ENCODE assay signal across 9 mouse cellular contexts in genomic region chr14:21669633-21670421, GRCm38 (mm10). TPM values are rescaled to one million over a fixed set of nuclear protein-coding genes. Genes with fewer than 3 reads are reported as not detected.
DNase-seq lines count a peak whose midpoint lies in the region; ATAC-seq and TF ChIP-seq lines count a peak whose summit lies in the region.
"Had no signal": no experiment of that assay in that cellular context is flagged by ENCODE, and none has a peak within 500 bp of the region (broad histone marks: within the 10 kb centered on the region; RNA-seq: fewer than 3 reads in every experiment).

No protein-coding gene starts in this region.

- H3K9ac ChIP-seq in liver, embryonic 15.5 days, result no peak overlapping the region
- no peak overlapping the region for H3K9ac ChIP-seq in liver, embryonic 12.5 days
- no peak overlapping the region for H3K9ac ChIP-seq in intestine, postnatal 0 days (ENCODE audit: low read depth, low read length)

- DNase-seq in heart, adult 11 months, result peak; percentile 96
- DNase-seq in heart, postnatal 25 days (ENCODE audit: low spot score), result no peak
- no peak for DNase-seq in testis, postnatal 10 days (ENCODE audit: low spot score)
- DNase-seq: adrenal gland, postnatal 10 days had no signal

- peaks cover 13% of the 10 kb centered on the region; the same call in 1 of the 2 replicates for H3K4me1 ChIP-seq in liver, embryonic 15.5 days (replicated peaks)
- 0 out of 2 replicates have a peak, but pooled peaks cover 8% of the 10 kb centered on the region for H3K4me1 ChIP-seq in liver, embryonic 12.5 days
- H3K4me1 ChIP-seq in intestine, postnatal 0 days (replicated peaks; ENCODE audit: control insufficient read depth, insufficient read depth, low read length), result no peaks in the 10 kb centered on the region; the same call in 1 of the 2 replicates
- H3K4me1 ChIP-seq in olfactory bulb, adult 2 months (ENCODE audit: control insufficient read depth, insufficient read depth, low read length), result peaks cover 30% of the 10 kb centered on the region

- H3K27ac ChIP-seq in liver, embryonic 15.5 days (replicated peaks), result no peak overlapping the region
- no peak overlapping the region for H3K27ac ChIP-seq in liver, embryonic 12.5 days
- H3K27ac ChIP-seq in intestine, postnatal 0 days (ENCODE audit: low read depth, low read length), result no peak overlapping the region
- peak overlapping the region; percentile 48 for H3K27ac ChIP-seq in olfactory bulb, adult 2 months (ENCODE audit: insufficient read depth, low read depth, low read length)

- H3K36me3 ChIP-seq in liver, embryonic 15.5 days (replicated peaks), result peaks cover under 1% of the 10 kb centered on the region; the same call in 1 of the 2 replicates
- H3K36me3 ChIP-seq in liver, embryonic 12.5 days, result peaks cover 33% of the 10 kb centered on the region
- H3K36me3 ChIP-seq in intestine, postnatal 0 days (ENCODE audit: control insufficient read depth, insufficient read depth), result peaks cover 46% of the 10 kb centered on the region

- 0 out of 2 replicates have a peak, but pooled peaks have one; percentile 34 for ATAC-seq in liver, embryonic 15.5 days (ENCODE audit: insufficient read depth)
- no peak for ATAC-seq in liver, embryonic 12.5 days
- ATAC-seq in intestine, postnatal 0 days, result peak; percentile 24; the same call in 1 of the 2 replicates
- no peak for ATAC-seq in megakaryocyte-erythroid progenitor cell, adult 5-6 weeks (replicated peaks; ENCODE audit: low FRiP score, low TSS enrichment, poor library complexity, severe bottlenecking)

- H3K4me3 ChIP-seq in liver, embryonic 15.5 days (replicated peaks), result no peak overlapping the region
- H3K4me3 ChIP-seq in liver, embryonic 12.5 days, result no peak overlapping the region
- no peak overlapping the region for H3K4me3 ChIP-seq in intestine, postnatal 0 days (ENCODE audit: low read depth, low read length)
- H3K4me3 ChIP-seq in olfactory bulb, adult 2 months (ENCODE audit: insufficient read depth, low read depth, low read length), result no peak overlapping the region

- TF ChIP-seq POLR2A in olfactory bulb, adult 2 months (IDR thresholded peaks at IDR 0.05; ENCODE audit: insufficient read depth, low read depth, low read length), result no peak

- intact Hi-C loops in heart, postnatal 25 days (cut with DNase I), result no loop called here

- no peak for TF ChIP-seq CTCF in intestine, postnatal 0 days (IDR thresholded peaks at IDR 0.05; ENCODE audit: low read depth)
- no peak for TF ChIP-seq CTCF in olfactory bulb, adult 2 months (IDR thresholded peaks at IDR 0.05; ENCODE audit: insufficient read depth, low read depth, low read length)

- H3K9me3 ChIP-seq in liver, embryonic 15.5 days (replicated peaks), result no peaks in the 10 kb centered on the region
- no peaks in the 10 kb centered on the region for H3K9me3 ChIP-seq in liver, embryonic 12.5 days (replicated peaks)
- no peaks in the 10 kb centered on the region for H3K9me3 ChIP-seq in intestine, postnatal 0 days (ENCODE audit: control insufficient read depth)

- no peaks in the 10 kb centered on the region for H3K27me3 ChIP-seq in liver, embryonic 15.5 days
- no peaks in the 10 kb centered on the region for H3K27me3 ChIP-seq in liver, embryonic 12.5 days (replicated peaks)
- no peaks in the 10 kb centered on the region for H3K27me3 ChIP-seq in intestine, postnatal 0 days (replicated peaks; ENCODE audit: control insufficient read depth, insufficient read depth, low read length)

- H3K4me2 ChIP-seq in liver, embryonic 15.5 days, result no peak overlapping the region
- H3K4me2 ChIP-seq in liver, embryonic 12.5 days, result no peak overlapping the region
- no peak overlapping the region for H3K4me2 ChIP-seq in intestine, postnatal 0 days (replicated peaks; ENCODE audit: low read depth)

- WGBS in liver, embryonic 15.5 days (ENCODE audit: insufficient replicate concordance), result 70% methylated on average over 11 of the region's 11 CpGs
- WGBS in liver, embryonic 12.5 days (ENCODE audit: insufficient replicate concordance), result 79% methylated on average over 11 of the region's 11 CpGs
- WGBS in intestine, postnatal 0 days, result 70% methylated on average over 11 of the region's 11 CpGs
- 48% methylated on average over 11 of the region's 11 CpGs for WGBS in olfactory bulb, adult 2 months

RNA-seq across cellular contexts. Expression of gene Dupd1, which starts 44.5 kb away (rescaled TPM):
- total RNA-seq in heart, postnatal 25 days (2021), result not detected
- polyA plus RNA-seq in liver, embryonic 15.5 days (2015; fragmentation: Nextera tagmentation; extraction: Ambion mirVana), result 0.10 TPM in 1 of 2 replicates, not detected in the other
- not detected in 2 replicates for polyA plus RNA-seq in liver, embryonic 12.5 days (2016; fragmentation: Nextera tagmentation; extraction: Ambion mirVana)
- not detected in 2 replicates for polyA plus RNA-seq in intestine, postnatal 0 days (2015; fragmentation: Nextera tagmentation; extraction: Ambion mirVana)
- polyA plus RNA-seq in olfactory bulb, adult 2 months (2012; ENCODE audit: insufficient read depth, insufficient read length, low replicate concordance, missing spikeins), result not detected in 2 replicates
- not detected in 2 replicates for total RNA-seq in megakaryocyte-erythroid progenitor cell, adult 5-6 weeks (2014; fragmentation: Nextera tagmentation)
- not detected in 2 replicates for total RNA-seq in megakaryocyte-erythroid progenitor cell, adult 5-6 weeks (2017)

Comparison
In these comparisons a context has a peak if more than half of its experiments do, and no peak if none do; other contexts are left out.
1. ATAC-seq: peak in liver, embryonic 15.5 days (single experiment) and intestine, postnatal 0 days (single experiment); none in liver, embryonic 12.5 days (single experiment) and megakaryocyte-erythroid progenitor cell, adult 5-6 weeks (single experiment).